Mouse (Mus musculus) liver, adult (tissue): ENCODE measurements around the gene Mum1.
A peak's percentile ranks its signal among the peaks of the same experiment; 100 is the strongest.

Experiments
- GATA4 ChIP-seq: IDR thresholded peaks from 2 replicates; pipeline ENCODE4 v1.6.1; 2014; ENCODE audit warnings: mild to moderate bottlenecking, low read length; ENCODE audit not compliant: insufficient replicate concordance

Mum1 gene

GRCm38 (mm10) chr10:80257936-80258335 is 31.7 kb downstream of the Mum1 start:
- TF ChIP-seq GATA4: no peak

DNA sequence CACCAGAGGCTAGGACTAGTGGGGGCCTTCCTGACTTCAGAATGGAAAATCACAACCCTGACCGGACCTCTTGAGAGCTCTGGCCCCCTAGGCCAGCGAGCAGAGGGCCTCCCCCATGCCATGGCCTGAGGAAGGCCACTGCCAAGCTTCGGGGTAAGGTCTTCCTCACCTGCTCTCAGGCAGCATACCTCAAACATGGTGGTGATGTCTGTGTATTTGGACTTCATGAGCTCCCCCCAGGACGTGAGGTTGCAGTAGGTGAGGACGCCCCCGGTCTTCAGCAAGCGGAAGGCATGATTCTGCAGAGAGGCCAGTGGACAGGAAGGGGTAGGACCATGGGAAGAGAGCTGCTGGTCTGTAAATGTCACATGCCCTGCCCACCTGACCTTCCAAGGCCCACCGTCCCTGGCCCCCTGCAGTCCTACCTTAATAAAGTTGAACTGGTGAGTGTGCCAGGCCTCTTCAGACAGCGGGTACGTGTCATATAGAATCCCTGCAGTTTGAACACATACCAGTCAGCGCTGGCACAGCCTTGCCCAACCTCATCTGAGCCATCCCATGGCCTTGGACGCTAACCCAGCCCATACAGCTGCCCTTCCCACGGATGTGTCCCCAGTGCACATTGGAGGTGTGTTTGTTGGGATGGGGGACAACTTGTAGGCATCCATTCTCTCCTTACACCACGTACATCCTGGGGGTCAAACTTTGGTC is 32.7 kb downstream of the Mum1 start:
- TF ChIP-seq GATA4: no peak

- TF ChIP-seq GATA4: no peak
These were observed 33.2 kb downstream of the Mum1 start for GRCm38 (mm10) chr10:80259463-80259805.

- no peak for TF ChIP-seq GATA4
These were observed 33.8 kb downstream of the Mum1 start for GRCm38 (mm10) chr10:80259861-80260641.

- TF ChIP-seq GATA4: peak; percentile 83; the same call in 1 of the 2 replicates
These were observed 34.7 kb downstream of the Mum1 start, which contains the start of the genes Gamt and Dazap1 for GRCm38 (mm10) chr10:80260642-80261584. TSS of gene Gamt (minus strand) at chr10:80261012. TSS of gene Dazap1 (plus strand) at chr10:80261486.

DNA sequence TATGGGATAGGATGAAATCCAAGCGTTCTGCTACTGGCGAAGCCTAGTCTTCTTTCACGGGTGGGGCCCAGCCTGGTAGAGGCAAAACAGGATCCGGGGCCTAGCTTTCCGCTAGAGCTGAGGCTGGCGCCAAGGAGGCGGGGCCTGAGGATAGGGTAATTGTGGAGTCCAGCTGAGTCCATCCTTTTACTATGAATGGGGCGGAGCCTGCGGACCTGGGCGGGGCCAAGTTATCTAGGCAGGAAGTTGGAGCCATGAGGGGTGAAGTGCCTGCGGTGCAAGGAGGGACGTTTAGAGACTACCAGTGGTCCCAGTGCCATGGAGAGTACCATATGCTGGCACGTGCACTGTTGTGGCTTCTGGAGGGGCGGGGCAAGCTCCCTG is 35.3 kb downstream of the Mum1 start:
- TF ChIP-seq GATA4: peak; percentile 85

DNA sequence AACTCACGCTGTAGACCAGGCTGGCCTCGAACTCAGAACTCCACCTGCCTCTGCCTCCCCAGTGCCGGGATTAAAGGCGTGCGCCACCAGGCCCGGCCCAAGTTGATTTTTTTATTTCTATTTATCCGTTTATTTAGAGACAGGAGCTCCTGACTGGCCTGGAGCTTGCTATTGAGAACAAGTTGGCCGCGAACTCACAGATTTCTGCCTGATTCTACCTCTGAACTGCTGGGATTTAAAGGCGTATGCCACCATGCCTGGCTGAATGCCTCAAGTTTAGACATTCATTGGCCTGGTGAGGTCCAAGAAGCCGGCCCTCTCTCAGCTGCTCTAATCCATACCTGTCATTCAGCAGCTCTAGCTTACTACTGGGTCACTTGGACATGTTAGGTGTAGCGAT is 35.9 kb downstream of the Mum1 start:
- TF ChIP-seq GATA4: no peak

DNA sequence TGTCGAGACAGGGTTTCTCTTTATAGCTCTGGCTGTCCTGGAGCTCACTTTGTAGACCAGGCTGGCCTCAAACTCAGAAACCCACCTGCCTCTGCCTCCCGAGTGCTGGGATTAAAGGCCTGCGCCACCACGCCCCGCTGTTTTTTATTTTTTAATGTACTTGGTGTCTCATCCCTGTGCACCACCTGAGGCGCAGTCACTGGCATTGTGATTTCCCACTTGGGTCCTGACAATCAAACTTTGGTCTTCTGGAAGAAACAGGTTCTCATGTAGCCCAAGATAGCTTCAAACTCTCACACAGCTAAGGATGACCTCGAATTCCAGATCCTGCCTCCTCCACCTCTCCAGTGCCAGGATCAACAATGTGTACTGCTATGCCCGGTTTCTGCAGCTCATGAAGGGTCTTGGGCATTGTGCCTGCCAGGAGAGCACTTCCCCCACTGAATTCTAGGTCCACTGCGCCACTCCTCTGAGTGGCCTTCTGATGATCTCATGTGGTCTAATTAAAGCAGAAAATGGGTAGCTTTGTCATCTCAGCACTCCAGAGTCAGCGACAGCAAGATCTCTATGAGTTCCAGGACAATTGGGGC is 36.6 kb downstream of the Mum1 start:
- TF ChIP-seq GATA4: no peak

DNA sequence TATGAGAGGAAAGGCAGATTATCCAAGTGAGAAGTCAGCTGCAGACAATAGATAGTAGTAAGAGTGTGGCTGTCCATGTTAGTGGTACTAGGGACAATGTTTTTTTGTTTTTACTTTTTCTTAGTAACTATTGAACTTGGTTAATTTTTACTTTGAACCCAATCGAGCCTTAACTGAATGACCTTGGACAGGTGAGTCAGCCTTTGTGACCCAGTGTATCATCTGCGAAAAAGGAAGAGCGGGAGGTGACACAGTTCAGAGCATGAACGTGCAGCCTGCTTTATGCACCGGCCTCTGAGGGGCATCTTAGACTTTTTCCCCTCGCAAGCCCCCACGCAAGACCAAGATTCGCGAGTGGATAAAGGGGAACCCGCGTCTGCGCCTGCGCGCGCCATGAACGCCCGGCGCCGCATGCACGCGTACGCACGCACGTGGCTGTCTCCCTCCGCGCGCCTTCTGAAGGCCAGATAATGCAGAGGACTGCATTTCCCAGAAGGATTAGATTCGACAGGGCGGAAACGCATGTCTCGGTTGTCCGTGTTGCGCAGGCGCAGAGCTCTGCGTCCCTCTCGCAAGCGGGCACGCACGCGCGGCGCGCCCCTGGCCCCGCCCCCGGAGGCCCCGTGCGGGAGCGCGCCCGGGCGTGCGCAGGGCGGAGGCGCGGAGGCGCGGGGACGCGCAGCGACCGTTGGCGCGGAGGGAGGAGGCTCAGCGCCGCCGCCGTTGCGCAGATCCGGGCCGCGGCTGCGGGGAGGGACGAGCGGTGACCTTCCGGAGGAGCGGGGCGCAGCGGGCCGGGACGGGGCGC is 38.3 kb downstream of the Mum1 start:
- peak; percentile 94; the same call in 1 of the 2 replicates for TF ChIP-seq GATA4

GRCm38 (mm10) chr10:80265149-80265486 is 38.9 kb downstream of the Mum1 start:
- TF ChIP-seq GATA4: no peak

GRCm38 (mm10) chr10:80270099-80270498 is 43.9 kb downstream of the Mum1 start:
- TF ChIP-seq GATA4: no peak

GRCm38 (mm10) chr10:80270734-80271181 is 44.5 kb downstream of the Mum1 start:
- no peak for TF ChIP-seq GATA4

GRCm38 (mm10) chr10:80271186-80271843 is 45.1 kb downstream of the Mum1 start:
- TF ChIP-seq GATA4: no peak
